Mouse (Mus musculus) right cerebral cortex, adult 2 months (tissue): Measurements from ENCODE around the gene Cdk19.

Experiments used
- DNase-seq, 2 experiments: peaks; one replicate each; pipeline ENCODE4 v3.0.0; 2021 to 2022; ENCODE audit warnings: low spot score in 2 of 2

Cdk19 gene

DNA sequence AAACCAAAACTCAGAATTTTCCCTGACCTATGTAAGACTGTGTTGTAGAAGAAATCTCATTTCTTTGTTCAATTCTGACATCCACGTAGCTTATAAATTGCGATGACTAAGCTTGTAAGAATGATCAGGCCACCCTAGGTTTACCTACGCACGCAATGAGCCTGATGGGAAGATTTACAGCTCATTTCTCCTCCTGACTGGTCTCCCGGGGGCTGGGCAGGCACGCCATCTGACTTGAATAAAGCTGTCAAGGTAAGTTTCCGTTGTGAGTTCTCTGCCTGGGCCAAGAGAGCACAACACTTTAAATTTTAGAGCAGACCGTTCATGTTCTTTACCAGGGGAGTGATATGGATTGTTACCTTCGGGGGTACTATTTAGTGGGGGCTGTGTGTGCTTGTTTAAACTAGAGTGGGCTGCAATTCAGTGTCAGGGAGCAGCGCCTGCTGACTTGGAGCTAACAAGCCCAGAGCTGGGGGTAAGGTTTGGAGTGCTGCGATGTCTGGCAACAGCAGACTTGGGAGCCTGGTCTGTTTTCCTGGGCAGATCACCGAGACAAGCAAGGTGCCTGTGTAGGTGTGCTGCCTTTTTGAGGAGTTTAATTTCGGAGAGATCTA, at the start of gene Cdk19:
TSS of gene Cdk19 (plus strand) at position 214 of the 614 bp plus-strand sequence.
- DNase-seq: no peak

- DNase-seq: no peak
These were observed 46.7 kb upstream of the Cdk19 start for GRCm38 (mm10) chr10:40292640-40293039.

DNA sequence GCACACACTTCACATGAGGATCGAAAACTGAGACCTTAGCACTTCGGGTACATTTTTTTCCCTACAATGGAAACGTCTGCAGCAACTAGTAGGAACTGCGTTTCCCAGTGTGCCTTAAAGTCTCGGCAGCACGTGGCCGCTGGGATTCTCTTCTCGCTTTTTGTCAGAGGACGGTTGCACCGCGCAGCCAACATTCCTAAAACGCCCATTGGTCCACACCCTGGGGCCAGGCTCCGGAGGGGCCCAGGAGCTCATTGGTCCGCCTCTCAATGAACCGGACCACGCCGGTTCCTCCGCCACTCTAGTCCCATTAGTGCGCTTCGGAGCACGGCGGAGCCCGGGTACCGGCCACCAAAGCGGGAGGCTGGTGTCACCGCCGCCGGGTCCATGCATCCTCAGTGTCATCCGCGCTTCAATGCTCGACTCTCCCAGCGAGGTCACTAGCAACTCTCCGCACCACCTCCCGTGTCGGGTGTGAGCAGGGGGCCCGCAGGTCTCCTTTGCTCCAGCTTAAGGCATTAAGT, 38.7 kb upstream of the Cdk19 start:
- DNase-seq: peak; percentile 75 to 80

GRCm38 (mm10) chr10:40301181-40302075, 37.9 kb upstream of the Cdk19 start:
- peak; percentile 26 to 42 for DNase-seq

- peak; percentile 99 to 100 for DNase-seq
These were observed 37.0 kb upstream of the Cdk19 start, which contains the start of gene Amd1 for GRCm38 (mm10) chr10:40302140-40302985. Amd1 (minus strand) TSS chr10:40302186.

GRCm38 (mm10) chr10:40305989-40306388, 33.4 kb upstream of the Cdk19 start:
- DNase-seq: no peak

GRCm38 (mm10) chr10:40307826-40308583, 31.4 kb upstream of the Cdk19 start:
- DNase-seq: no peak

DNA sequence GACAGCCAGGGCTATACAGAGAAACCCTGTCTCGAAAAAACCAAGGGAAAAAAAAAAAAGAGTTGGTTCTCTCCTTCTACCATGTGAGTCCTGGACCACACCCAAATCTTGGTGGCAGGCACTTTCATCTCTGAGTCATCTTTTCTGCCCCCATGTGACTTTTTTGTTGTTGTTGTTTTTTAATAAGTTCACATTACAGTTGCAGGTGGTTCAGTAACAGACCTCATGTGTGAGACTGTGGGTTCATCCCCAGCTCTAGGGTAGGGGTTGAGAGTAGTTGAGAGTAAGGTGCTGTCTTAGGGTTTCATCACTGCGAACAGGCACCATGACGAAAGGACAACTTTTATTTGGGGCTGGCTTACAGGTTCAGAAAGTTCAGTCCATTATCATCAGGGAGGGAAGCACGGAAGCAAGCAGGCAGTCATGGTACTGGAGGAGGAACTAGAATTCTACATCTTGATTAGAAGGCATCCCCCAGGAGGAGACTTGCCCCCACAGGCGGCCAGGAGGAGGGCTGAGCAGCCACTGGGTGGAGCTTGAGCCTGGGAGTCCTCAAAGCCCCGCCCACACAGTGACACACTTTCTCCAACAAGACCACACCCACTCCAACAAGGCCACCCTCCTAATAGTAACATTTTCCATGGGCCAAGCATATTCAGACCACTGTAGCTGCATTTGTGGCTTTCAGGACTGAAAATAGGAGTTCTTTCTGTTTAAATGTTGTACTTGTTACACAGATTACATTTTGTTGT, 29.3 kb upstream of the Cdk19 start:
- DNase-seq: no peak

- DNase-seq: no peak
These were observed 26.6 kb upstream of the Cdk19 start for GRCm38 (mm10) chr10:40312781-40313180.

GRCm38 (mm10) chr10:40316841-40317585, 22.4 kb upstream of the Cdk19 start:
- no peak for DNase-seq

GRCm38 (mm10) chr10:40320306-40320705, 19.1 kb upstream of the Cdk19 start:
- no peak for DNase-seq

GRCm38 (mm10) chr10:40328004-40328551, 11.3 kb upstream of the Cdk19 start:
- DNase-seq: no peak

GRCm38 (mm10) chr10:40330262-40330661, 9.1 kb upstream of the Cdk19 start:
- DNase-seq: no peak

DNA sequence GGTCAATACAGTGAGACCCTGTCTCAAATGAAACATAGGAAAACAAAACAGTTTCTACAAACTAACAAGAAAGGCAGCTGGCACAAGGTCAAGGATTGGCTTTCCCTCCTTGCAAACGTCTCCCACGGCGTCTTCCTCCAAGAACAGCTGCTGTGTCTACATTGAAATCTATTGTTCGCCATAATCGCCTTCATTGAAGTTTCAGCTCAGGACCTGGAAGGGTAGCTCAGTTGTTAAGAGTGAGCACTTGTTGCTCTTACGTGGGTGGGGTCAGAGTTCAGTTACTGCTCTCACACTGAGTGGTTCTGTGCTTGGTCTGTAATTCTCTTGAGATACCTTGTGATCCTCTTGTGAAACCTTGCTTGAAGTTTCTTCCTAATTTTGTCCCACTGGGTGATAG, 6.5 kb upstream of the Cdk19 start:
- DNase-seq: no peak

- DNase-seq: no peak
These were observed 2.7 kb downstream of the Cdk19 start for GRCm38 (mm10) chr10:40342036-40342435.

GRCm38 (mm10) chr10:40346776-40347403, 7.5 kb downstream of the Cdk19 start:
- no peak for DNase-seq

DNA sequence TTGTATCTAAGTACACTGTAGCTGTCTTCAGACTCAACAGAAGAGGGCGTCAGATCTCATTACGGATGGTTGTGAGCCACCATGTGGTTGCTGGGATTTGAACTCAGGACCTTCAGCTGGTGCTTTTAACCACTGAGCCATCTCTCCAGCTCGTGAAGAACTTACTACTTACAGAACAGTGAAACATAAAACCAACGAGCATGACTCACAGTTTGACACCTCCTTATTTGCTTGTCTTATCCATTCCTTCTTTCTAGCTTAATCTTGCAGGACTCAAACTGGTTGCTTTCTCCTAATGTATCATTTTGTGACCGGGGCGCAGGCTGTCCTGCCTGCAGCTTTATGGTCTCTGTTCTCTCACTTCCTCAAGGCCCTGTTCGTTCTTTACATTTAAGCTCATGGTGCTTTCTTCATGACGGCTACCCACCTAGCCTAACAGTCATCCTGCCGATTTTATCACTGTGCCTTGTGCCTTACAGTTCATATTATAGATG, 8.1 kb downstream of the Cdk19 start:
- no peak for DNase-seq
